Mouse (Mus musculus) CH12.LX (cell line): ENCODE results near the gene Srgap1. TPM values are rescaled to one million over a fixed set of nuclear protein-coding genes. Genes with fewer than 3 reads are reported as not detected.

Experiments used
- DNase-seq: peaks from one replicate; pipeline ENCODE4 v3.0.0-alpha.2; 2013; ENCODE audit errors: extremely low read depth
- H3K27ac ChIP-seq: 2 replicates; pipeline ENCODE4 v1.5.1; 2012; ENCODE audit warnings: low read depth, mild to moderate bottlenecking, control low read depth, moderate library complexity; ENCODE audit not compliant: insufficient read depth
- H3K27me3 ChIP-seq: replicated peaks from 2 replicates; pipeline ENCODE3; 2012; ENCODE audit warnings: inconsistent platforms
- H3K36me3 ChIP-seq, 2 experiments: replicated peaks in 1 of 2; 2 replicates each; pipeline versions ENCODE3 to v1.6.1; 2012; ENCODE audit warnings: inconsistent platforms in 1 of 2, low read length in 1 of 2, mild to moderate bottlenecking in 1 of 2, mixed read lengths in 1 of 2, moderate library complexity in 1 of 2; ENCODE audit not compliant: control insufficient read depth in 1 of 2, insufficient read depth in 1 of 2
- H3K4me1 ChIP-seq, 2 experiments: 2 replicates each; pipeline ENCODE4 v1.6.1; 2012; ENCODE audit warnings: inconsistent platforms in 1 of 2, moderate library complexity in 1 of 2; ENCODE audit not compliant: insufficient read depth in 2 of 2, control insufficient read depth in 1 of 2
- H3K4me2 ChIP-seq: 2 replicates; pipeline ENCODE4 v1.6.1; 2012; ENCODE audit warnings: low read depth, mild to moderate bottlenecking, control low read depth; ENCODE audit not compliant: poor library complexity, insufficient read depth, severe bottlenecking
- H3K4me3 ChIP-seq, 3 experiments: fragments of 150-350 bp in 1 of 3; sonication (generic) in 1 of 3; replicated peaks in 1 of 3; 2 replicates each; pipeline versions ENCODE3 to v1.5.1; 2011 to 2012; ENCODE audit warnings: low read depth in 2 of 3, low read length in 2 of 3, mild to moderate bottlenecking in 2 of 3, moderate library complexity in 2 of 3, control low read depth in 1 of 3, improper control_type of control experiment in 1 of 3, inconsistent platforms in 1 of 3, mixed read lengths in 1 of 3; ENCODE audit not compliant: poor library complexity in 1 of 3
- H3K79me2 ChIP-seq: replicated peaks from 2 replicates; pipeline ENCODE4 v1.6.1; 2012; ENCODE audit warnings: mild to moderate bottlenecking, moderate library complexity; ENCODE audit not compliant: control insufficient read depth, poor library complexity, insufficient read depth, severe bottlenecking; ENCODE audit errors: extremely low read depth
- H3K9ac ChIP-seq: 2 replicates; pipeline ENCODE4 v1.6.1; 2012; ENCODE audit warnings: low read depth, mild to moderate bottlenecking, control low read depth, moderate library complexity; ENCODE audit not compliant: insufficient read depth
- H3K9me3 ChIP-seq: replicated peaks from 2 replicates; pipeline ENCODE3; 2012; ENCODE audit warnings: low read length, inconsistent platforms, mixed read lengths
- BHLHE40 ChIP-seq: IDR thresholded peaks from 2 replicates; pipeline ENCODE4 v1.6.1; 2011; ENCODE audit warnings: mild to moderate bottlenecking, low read depth, low read length, improper control_type of control experiment
- CHD2 ChIP-seq: IDR thresholded peaks from 2 replicates; pipeline ENCODE4 v1.6.1; 2011; ENCODE audit warnings: low read length, improper control_type of control experiment
- CTCF ChIP-seq, 2 experiments: IDR thresholded peaks in 1 of 2; conservative IDR thresholded peaks in 1 of 2; 2 replicates each; pipeline ENCODE4 v1.5.1; 2011 to 2012; ENCODE audit warnings: low read depth in 2 of 2, low read length in 2 of 2, improper control_type of control experiment in 1 of 2, inconsistent platforms in 1 of 2, mild to moderate bottlenecking in 1 of 2, moderate library complexity in 1 of 2
- E2F4 ChIP-seq: IDR thresholded peaks from 2 replicates; pipeline ENCODE4 v1.6.1; 2011; ENCODE audit warnings: low read depth, low read length, improper control_type of control experiment; ENCODE audit not compliant: insufficient replicate concordance
- EP300 ChIP-seq: IDR thresholded peaks from 2 replicates; pipeline ENCODE4 v1.6.1; 2011; ENCODE audit warnings: low read length, improper control_type of control experiment
- GABPA ChIP-seq: IDR thresholded peaks from 2 replicates; pipeline ENCODE4 v1.6.1; 2012; ENCODE audit warnings: low read depth, low read length, improper control_type of control experiment, inconsistent platforms; ENCODE audit not compliant: insufficient replicate concordance
- HCFC1 ChIP-seq: IDR thresholded peaks from 2 replicates; pipeline ENCODE4 v1.6.1; 2012; ENCODE audit warnings: low read depth, mild to moderate bottlenecking, inconsistent platforms, low read length, improper control_type of control experiment
- MAFK ChIP-seq: IDR thresholded peaks from 2 replicates; pipeline ENCODE4 v1.6.1; 2011; ENCODE audit warnings: low read length, improper control_type of control experiment; ENCODE audit not compliant: insufficient replicate concordance
- MYC ChIP-seq: IDR thresholded peaks from 2 replicates; pipeline ENCODE4 v1.6.1; 2011; ENCODE audit warnings: low read depth, mild to moderate bottlenecking, improper control_type of control experiment, low read length
- NELFE ChIP-seq: IDR thresholded peaks from 2 replicates; pipeline ENCODE4 v1.6.1; 2011; ENCODE audit warnings: low read depth, low read length, improper control_type of control experiment
- NRF1 ChIP-seq: IDR thresholded peaks from 2 replicates; pipeline ENCODE4 v1.6.1; 2014; ENCODE audit warnings: low read depth, mild to moderate bottlenecking, inconsistent platforms, low read length, improper control_type of control experiment, moderate library complexity
- PAX5 ChIP-seq: IDR thresholded peaks from 2 replicates; pipeline ENCODE4 v1.6.1; 2012; ENCODE audit warnings: low read length, inconsistent platforms, mixed read lengths
- POLR2AphosphoS2 ChIP-seq: IDR thresholded peaks from 2 replicates; pipeline ENCODE4 v1.6.1; 2011; ENCODE audit warnings: low read depth, low read length, improper control_type of control experiment
- RCOR1 ChIP-seq: conservative IDR thresholded peaks from 2 replicates; pipeline ENCODE4 v1.6.1; 2012; ENCODE audit warnings: low read depth, mild to moderate bottlenecking, inconsistent platforms, low read length, improper control_type of control experiment
- SIN3A ChIP-seq: IDR thresholded peaks from 2 replicates; pipeline ENCODE4 v1.6.1; 2012; ENCODE audit warnings: low read length, improper control_type of control experiment, inconsistent platforms
- SMC3 ChIP-seq: IDR thresholded peaks from 2 replicates; pipeline ENCODE4 v1.6.1; 2011; ENCODE audit warnings: low read depth, low read length, improper control_type of control experiment
- TBP ChIP-seq: conservative IDR thresholded peaks from 2 replicates; pipeline ENCODE4 v1.6.1; 2011; ENCODE audit warnings: low read depth, low read length, improper control_type of control experiment
- ZC3H11A ChIP-seq: IDR thresholded peaks from 2 replicates; pipeline ENCODE4 v1.6.1; 2012; ENCODE audit warnings: low read depth, mild to moderate bottlenecking, inconsistent platforms, low read length, improper control_type of control experiment
- ZNF384 ChIP-seq: IDR thresholded peaks from 2 replicates; pipeline ENCODE4 v1.6.1; 2012; ENCODE audit warnings: low read depth, low read length, improper control_type of control experiment, inconsistent platforms
- dilution Hi-C: fragments of 300-500 bp; cut with MboI; formaldehyde crosslinking; loops from 2 replicates; pipeline ENCODE4 v1.14.3; 2020; ENCODE audit warnings: low sequenced_read_pairs; ENCODE audit not compliant: extremely low pct_unique_long_range_greater_than_20kb, extremely low pct_ligation_motif_present
- in situ Hi-C: fragments of 300-500 bp; cut with MboI; formaldehyde crosslinking; loops from 3 replicates; pipeline ENCODE4 v1.14.3; 2019; ENCODE audit warnings: low sequenced_read_pairs, low pct_ligation_motif_present, low pct_unique_long_range_greater_than_20kb, mixed read lengths
- polyA plus RNA-seq: library from polyadenylated mRNA; unstranded; fragments of >175 nt; gene quantifications from 2 replicates; pipeline ENCODE4 v1.2.1, GENCODE M21; 2012; ENCODE audit warnings: low read depth; ENCODE audit not compliant: insufficient read length
- total RNA-seq, 2 experiments: library from RNA; depleted of rRNA; stranded (reverse); fragments of 300-350 nt in 1 of 2; fragments of >200 nt in 1 of 2; gene quantifications; 2 replicates each; pipeline ENCODE4 v1.2.3; 2012 to 2014

The Srgap1 gene
- total and polyA plus RNA-seq, 3 experiments = not detected

GRCm38 (mm10) chr10:121946173-121946572 lies 100.9 kb downstream of the Srgap1 start:
- dilution Hi-C loops (no loop called here), in situ Hi-C loops (no loop called here)
- Histone ChIP-seq H3K79me2 (no peaks in the 10 kb centered on the region), H3K4me3 (no peak overlapping the region), H3K27me3 (no peaks in the 10 kb centered on the region), H3K9ac (no peak overlapping the region), H3K4me1 (no peaks in the 10 kb centered on the region), H3K9me3 (no peaks in the 10 kb centered on the region), H3K27ac (no peak overlapping the region), H3K36me3 (no peaks in the 10 kb centered on the region), H3K4me2 (no peak overlapping the region)
- DNase-seq = no peak
- TF ChIP-seq NRF1 (no peak), CHD2 (no peak), TBP (no peak), PAX5 (no peak), E2F4 (no peak), SIN3A (no peak), CTCF (conservative IDR thresholded peaks at IDR 0.05 in 1 of 2, IDR thresholded peaks at IDR 0.05 in 1 of 2; ENCODE audit: low read depth in 2 of 2, low read length in 2 of 2) (no peak), MAFK (no peak), HCFC1 (no peak)

DNA sequence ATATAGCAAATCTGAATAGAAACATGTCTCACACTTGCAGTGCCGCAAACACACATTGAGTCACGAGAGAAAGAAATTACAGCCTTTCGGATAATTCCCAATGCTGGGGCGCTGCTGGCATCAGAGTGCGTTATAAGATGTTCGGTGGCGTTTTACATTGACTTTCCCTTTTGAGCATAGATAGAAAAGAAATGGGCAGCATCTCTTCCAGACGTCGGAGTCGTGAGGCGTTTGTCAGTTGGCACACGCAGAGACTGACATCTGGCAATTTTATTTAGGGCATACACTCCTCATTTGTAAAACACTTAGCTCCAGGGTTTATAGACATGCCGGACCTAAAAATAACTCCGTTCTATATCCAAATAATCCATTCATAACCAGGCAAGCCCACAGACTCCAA lies 115.2 kb downstream of the Srgap1 start:
- no peak overlapping the region for H3K9ac ChIP-seq
- H3K4me2 ChIP-seq = no peak overlapping the region
- H3K36me3 ChIP-seq = no peaks in the 10 kb centered on the region
- dilution Hi-C loops = no loop called here
- no peaks in the 10 kb centered on the region for H3K27me3 ChIP-seq
- H3K9me3 ChIP-seq = no peaks in the 10 kb centered on the region
- DNase-seq = no peak
- H3K27ac ChIP-seq = no peak overlapping the region
- H3K79me2 ChIP-seq = no peaks in the 10 kb centered on the region
- in situ Hi-C loops = no loop called here
- H3K4me1 ChIP-seq = peaks cover 0 to 15% of the 10 kb centered on the region in 2 experiments; a peak in 2 of 4 replicates
- TF ChIP-seq TBP (no peak), ZC3H11A (no peak), RCOR1 (no peak), HCFC1 (no peak), NELFE (no peak), BHLHE40 (no peak), ZNF384 (no peak), POLR2AphosphoS2 (no peak), MYC (no peak), E2F4 (no peak), SMC3 (no peak), EP300 (no peak), CTCF (conservative IDR thresholded peaks at IDR 0.05 in 1 of 2, IDR thresholded peaks at IDR 0.05 in 1 of 2; ENCODE audit: low read depth in 2 of 2, low read length in 2 of 2) (no peak), MAFK (no peak), GABPA (no peak)
- H3K4me3 ChIP-seq = no peak overlapping the region
